Mouse (Mus musculus): ENCODE data around the gene Ap1g2.

Gene Ap1g2

GRCm38 (mm10) chr14:55105836-55106809 lies at the start of gene Ap1g2:
Ap1g2 (minus strand) TSS chr14:55106593.
- DNase-seq = peak; percentile 88 to 90

GRCm38 (mm10) chr14:55152951-55153481 lies 46.6 kb upstream of the Ap1g2 start:
- peak; percentile 49 to 59 for DNase-seq

- no peak for DNase-seq
Measured at GRCm38 (mm10) chr14:55152174-55152573, 45.8 kb upstream of the Ap1g2 start.

- DNase-seq = no peak
Measured at GRCm38 (mm10) chr14:55150985-55151384, 44.6 kb upstream of the Ap1g2 start.

- DNase-seq = no peak
Measured at GRCm38 (mm10) chr14:55149041-55149440, 42.6 kb upstream of the Ap1g2 start.

- DNase-seq = peak; percentile 37 to 77
Measured at GRCm38 (mm10) chr14:55148363-55148915, 42.0 kb upstream of the Ap1g2 start.

- DNase-seq = no peak
Measured at GRCm38 (mm10) chr14:55146829-55147401, 40.5 kb upstream of the Ap1g2 start.

- DNase-seq = no peak
Measured at GRCm38 (mm10) chr14:55146324-55146723, 39.9 kb upstream of the Ap1g2 start.

GRCm38 (mm10) chr14:55139313-55139712 lies 32.9 kb upstream of the Ap1g2 start:
- no peak for DNase-seq

GRCm38 (mm10) chr14:55135676-55136075 lies 29.3 kb upstream of the Ap1g2 start:
- no peak for DNase-seq

- DNase-seq = no peak
Measured at GRCm38 (mm10) chr14:55126521-55126920, 20.1 kb upstream of the Ap1g2 start.

- no peak for DNase-seq
Measured at GRCm38 (mm10) chr14:55125711-55126110, 19.3 kb upstream of the Ap1g2 start.

GRCm38 (mm10) chr14:55122359-55122758 lies 16.0 kb upstream of the Ap1g2 start:
- no peak for DNase-seq

GRCm38 (mm10) chr14:55121947-55122346 lies 15.6 kb upstream of the Ap1g2 start:
- DNase-seq = peak; percentile 85 to 94

- peak in 1 of 2 experiments; percentile 48 for DNase-seq
Measured at GRCm38 (mm10) chr14:55119421-55120134, 13.2 kb upstream of the Ap1g2 start.

- DNase-seq = no peak
Measured at GRCm38 (mm10) chr14:55118852-55119251, 12.5 kb upstream of the Ap1g2 start.

GRCm38 (mm10) chr14:55116425-55117200 lies 10.2 kb upstream of the Ap1g2 start, which contains the start of gene Jph4:
Jph4 (minus strand) TSS chr14:55116935.
- no peak for DNase-seq

- no peak for DNase-seq
Measured at GRCm38 (mm10) chr14:55115846-55116245, 9.5 kb upstream of the Ap1g2 start.

GRCm38 (mm10) chr14:55114759-55115701 lies 8.6 kb upstream of the Ap1g2 start:
- DNase-seq = peak in 1 of 2 experiments; percentile 73

GRCm38 (mm10) chr14:55113975-55114645 lies 7.7 kb upstream of the Ap1g2 start:
- peak in 1 of 2 experiments; percentile 64 for DNase-seq

Data from kidney, postnatal 36 days (tissue).